Mouse (Mus musculus) embryo, embryonic 9.5 days (tissue): Measurements from ENCODE around the gene Enpp3.
"Not testable (repeated sequence)": the region's sequence is repeated elsewhere in the genome, so short reads cannot be mapped to it uniquely, and the experiment has no call there.

ENCODE experiments used
- DNase-seq: peaks from one replicate; pipeline ENCODE4 v3.0.0-alpha.2; 2017; ENCODE audit errors: extremely low spot score

Gene Enpp3

GRCm38 (mm10) chr10:24822842-24823241 is 19.8 kb downstream of the Enpp3 start:
- no peak for DNase-seq

GRCm38 (mm10) chr10:24821990-24822676 is 20.5 kb downstream of the Enpp3 start:
- DNase-seq: no peak

- DNase-seq: no peak
These were observed 23.1 kb downstream of the Enpp3 start for GRCm38 (mm10) chr10:24819526-24819925.

- DNase-seq: no peak
These were observed 32.0 kb downstream of the Enpp3 start for GRCm38 (mm10) chr10:24810639-24811038.

- no peak for DNase-seq
These were observed 35.9 kb downstream of the Enpp3 start for GRCm38 (mm10) chr10:24806756-24807155.

GRCm38 (mm10) chr10:24805876-24806275 is 36.7 kb downstream of the Enpp3 start:
- DNase-seq: no peak

- DNase-seq: no peak
These were observed 37.5 kb downstream of the Enpp3 start for GRCm38 (mm10) chr10:24805173-24805572.

GRCm38 (mm10) chr10:24802742-24803244 is 39.8 kb downstream of the Enpp3 start:
- DNase-seq: not testable (repeated sequence)

- DNase-seq: no peak
These were observed 40.8 kb downstream of the Enpp3 start for GRCm38 (mm10) chr10:24801796-24802195.

- DNase-seq: peak; percentile 52
These were observed 45.4 kb downstream of the Enpp3 start for GRCm38 (mm10) chr10:24797246-24797645.

- no peak for DNase-seq
These were observed 49.9 kb downstream of the Enpp3 start for GRCm38 (mm10) chr10:24792756-24793155.

GRCm38 (mm10) chr10:24789747-24790545 is 52.7 kb downstream of the Enpp3 start:
- DNase-seq: peak; percentile 36

- no peak for DNase-seq
These were observed 57.3 kb downstream of the Enpp3 start for GRCm38 (mm10) chr10:24785345-24785744.

- no peak for DNase-seq
These were observed 57.9 kb downstream of the Enpp3 start for GRCm38 (mm10) chr10:24784624-24785276.

GRCm38 (mm10) chr10:24783946-24784345 is 58.7 kb downstream of the Enpp3 start:
- no peak for DNase-seq

- DNase-seq: no peak
These were observed 64.0 kb downstream of the Enpp3 start for GRCm38 (mm10) chr10:24778643-24779020.

- DNase-seq: no peak
These were observed 64.5 kb downstream of the Enpp3 start for GRCm38 (mm10) chr10:24777916-24778642.

- no peak for DNase-seq
These were observed 73.1 kb downstream of the Enpp3 start for GRCm38 (mm10) chr10:24769496-24769895.

- no peak for DNase-seq
These were observed 74.9 kb downstream of the Enpp3 start for GRCm38 (mm10) chr10:24767695-24768094.

GRCm38 (mm10) chr10:24766061-24766460 is 76.6 kb downstream of the Enpp3 start:
- DNase-seq: no peak

- DNase-seq: no peak
These were observed 77.4 kb downstream of the Enpp3 start for GRCm38 (mm10) chr10:24765151-24765755.
